Mouse (Mus musculus): ENCODE measurements around the gene Mak.
A peak's percentile ranks its signal among the peaks of the same experiment; 100 is the strongest.

- TF ChIP-seq CTCF (IDR thresholded peaks at IDR 0.05 in 2 of 3, conservative IDR thresholded peaks at IDR 0.05 in 1 of 3; ENCODE audit: control insufficient read depth in 1 of 3, insufficient read depth in 1 of 3, low read depth in 2 of 3, low read length in 3 of 3, poor library complexity in 1 of 3, severe bottlenecking in 1 of 3): peak; percentile 86 to 91 (median 90)
- no peak for TF ChIP-seq E2F4 (IDR thresholded peaks at IDR 0.05; ENCODE audit: borderline replicate concordance, low read depth, low read length)
- no peak for TF ChIP-seq MXI1 (IDR thresholded peaks at IDR 0.05; ENCODE audit: low read depth, low read length)
- TF ChIP-seq CHD2 (IDR thresholded peaks at IDR 0.05; ENCODE audit: low read length): no peak
- no peak for TF ChIP-seq MAZ (IDR thresholded peaks at IDR 0.05; ENCODE audit: low read depth, low read length)
- TF ChIP-seq GATA1 (IDR thresholded peaks at IDR 0.05; ENCODE audit: low read depth, low read length): no peak
- TF ChIP-seq EP300 (IDR thresholded peaks at IDR 0.05; ENCODE audit: low read depth in 1 of 2, low read length in 2 of 2): no peak
- TF ChIP-seq JUND (IDR thresholded peaks at IDR 0.05; ENCODE audit: low read depth, low read length): no peak
Measured at GRCm38 (mm10) chr13:40977609-40978008, 101.9 kb downstream of the Mak start.

Measured in MEL (cell line).